Comparison of ENCODE assay signal across 10 mouse cellular contexts in genomic region chrX:8163076-8163475, GRCm38 (mm10). TPM values are rescaled to one million over a fixed set of nuclear protein-coding genes. Genes with fewer than 3 reads are reported as not detected.
A peak's percentile ranks its signal among the peaks of the same experiment; 100 is the strongest.
DNase-seq lines count a peak whose midpoint lies in the region.
"Had no signal": no experiment of that assay in that cellular context is flagged by ENCODE, and none has a peak within 500 bp of the region (broad histone marks: within the 10 kb centered on the region; RNA-seq: fewer than 3 reads in every experiment).

No protein-coding gene starts in this region.

- DNase-seq in heart, adult 18-20 months, result peak; percentile 7 to 14
- DNase-seq in heart, postnatal 25 days (ENCODE audit: low spot score), result no peak
- peak; percentile 25 for DNase-seq in right cerebral cortex, adult 18-20 months
- DNase-seq in right cerebral cortex, postnatal 14 days, result no peak
- DNase-seq in cerebellum, postnatal 36 days, result peak; percentile 24 to 28
- DNase-seq in embryo, embryonic 11 days, result no peak
- no peak for DNase-seq in retina, postnatal 1 day
- DNase-seq: adrenal gland, adult 8-10 months; gastrocnemius, postnatal 10 days; thymus, postnatal 4 days had no signal

- intact Hi-C loops in heart, postnatal 25 days (cut with DNase I), result no loop called here

RNA-seq across cellular contexts. Expression of gene Tbc1d25, which starts 12.9 kb away (rescaled TPM):
- total RNA-seq in heart, adult 18-20 months (2021), result 1 to 10 TPM; 4.0 to 4.3 TPM
- total RNA-seq in heart, postnatal 25 days (2021), result 1 to 10 TPM; 4.2 to 4.3 TPM

RNA-seq across cellular contexts. Expression of gene Rbm3, which starts 17.4 kb away (rescaled TPM):
- 10 to 100 TPM; 49.9 to 88.3 TPM for total RNA-seq in heart, adult 18-20 months (2021)
- 10 to 100 TPM; 58.8 to 85.0 TPM for total RNA-seq in heart, postnatal 25 days (2021)

RNA-seq across cellular contexts. Expression of gene Ebp, which starts 30.2 kb away (rescaled TPM):
- total RNA-seq in heart, adult 18-20 months (2021), result 10 to 100 TPM; 17.7 to 20.0 TPM
- total RNA-seq in heart, postnatal 25 days (2021), result 10 to 100 TPM; 19.6 to 22.6 TPM

RNA-seq across cellular contexts. Expression of gene Wdr13, which starts 30.4 kb away (rescaled TPM):
- 10 to 100 TPM; 34.0 to 39.1 TPM for total RNA-seq in heart, adult 18-20 months (2021)
- 10 to 100 TPM; 43.6 to 46.6 TPM for total RNA-seq in heart, postnatal 25 days (2021)

RNA-seq across cellular contexts. Expression of gene Porcn, which starts 43.2 kb away (rescaled TPM):
- total RNA-seq in heart, adult 18-20 months (2021), result 1 to 10 TPM; 2.0 to 3.0 TPM
- 1 to 10 TPM; 1.9 to 2.6 TPM for total RNA-seq in heart, postnatal 25 days (2021)

Comparison
In these comparisons a context has a peak if more than half of its experiments do, and no peak if none do; other contexts are left out.
1. DNase-seq: peak in heart, adult 18-20 months (2 of 2), right cerebral cortex, adult 18-20 months (single experiment) and cerebellum, postnatal 36 days (2 of 2); none in heart, postnatal 25 days (single experiment), right cerebral cortex, postnatal 14 days (single experiment), embryo, embryonic 11 days (single experiment) and retina, postnatal 1 day (single experiment).